Mouse (Mus musculus): ENCODE results near the gene Tlx3.

DNA sequence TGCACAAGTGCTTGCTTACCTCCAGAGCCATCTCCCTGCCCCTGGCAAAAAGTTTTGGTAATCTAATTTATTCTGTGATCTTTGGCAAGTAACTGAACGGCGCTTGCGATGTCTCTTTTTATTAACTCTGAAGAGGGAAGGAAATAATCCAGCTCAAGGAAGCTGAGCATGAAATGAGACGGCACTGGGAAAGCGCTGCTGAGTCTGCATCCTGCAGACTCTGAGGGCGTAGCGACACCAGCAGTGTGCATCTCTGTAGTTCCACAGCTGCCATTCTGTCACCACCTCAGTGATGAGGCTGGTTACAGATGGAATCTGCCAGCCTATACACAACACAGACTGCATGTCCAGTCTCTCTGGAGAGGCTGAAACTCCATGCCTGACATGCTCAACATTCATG, 17.4 kb upstream of the Tlx3 start:
- TF ChIP-seq CTCF (IDR thresholded peaks at IDR 0.05) = no peak
- TF ChIP-seq EP300 (IDR thresholded peaks at IDR 0.05) = no peak

Measured in lung, postnatal 0 days (tissue).